Mouse (Mus musculus) heart, embryonic 12.5 days (tissue): Measurements from ENCODE around the gene Sppl3. TPM values are rescaled to one million over a fixed set of nuclear protein-coding genes. Genes with fewer than 3 reads are reported as not detected.

Source experiments
- ATAC-seq: fragments of 200-750 bp; cut with Nextera tagmentation; 2 replicates; pipeline ENCODE4 v1.8.0; 2017; ENCODE audit warnings: moderate TSS enrichment, moderate library complexity; ENCODE audit not compliant: insufficient number of reproducible peaks, low FRiP score
- H3K27ac ChIP-seq: fragments of 300-500 bp; sonication (generic); 2 replicates; pipeline ENCODE4 v1.5.1; 2016; ENCODE audit warnings: mild to moderate bottlenecking, moderate library complexity; ENCODE audit not compliant: poor library complexity, severe bottlenecking
- H3K27me3 ChIP-seq: fragments of 300-500 bp; sonication (generic); replicated peaks from 2 replicates; pipeline ENCODE4 v1.6.1; 2016; ENCODE audit warnings: mild to moderate bottlenecking, moderate library complexity
- H3K36me3 ChIP-seq: fragments of 300-500 bp; sonication (generic); 2 replicates; pipeline ENCODE4 v1.6.1; 2016; ENCODE audit warnings: mild to moderate bottlenecking, moderate library complexity
- H3K4me1 ChIP-seq: fragments of 300-500 bp; sonication (generic); replicated peaks from 2 replicates; pipeline ENCODE4 v1.6.1; 2016; ENCODE audit warnings: mild to moderate bottlenecking
- H3K4me2 ChIP-seq: fragments of 300-500 bp; sonication (generic); 2 replicates; pipeline ENCODE4 v1.6.1; 2016; ENCODE audit warnings: mild to moderate bottlenecking, moderate library complexity
- H3K4me3 ChIP-seq: fragments of 300-500 bp; sonication (generic); 2 replicates; pipeline ENCODE4 v1.5.1; 2016; ENCODE audit warnings: mild to moderate bottlenecking
- H3K9ac ChIP-seq: fragments of 300-500 bp; sonication (generic); 2 replicates; pipeline ENCODE4 v1.6.1; 2016; ENCODE audit warnings: mild to moderate bottlenecking, moderate library complexity
- H3K9me3 ChIP-seq: fragments of 300-500 bp; sonication (generic); replicated peaks from 2 replicates; pipeline ENCODE4 v1.6.1; 2016; ENCODE audit warnings: mild to moderate bottlenecking, moderate library complexity
- WGBS: fragments of 180-500 bp; shearing (Covaris S2); methylation state at CpG from one replicate; pipeline ENCODE4 v1.1.7; 2016; 5-methylcytosine and 5-hydroxymethylcytosine counted together
- polyA plus RNA-seq: library from polyadenylated mRNA; unstranded; fragments of >200 nt; fragmentation: Nextera tagmentation; extraction: Ambion mirVana; gene quantifications from 2 replicates; pipeline ENCODE4 v1.2.1, GENCODE M21; 2016

Sppl3 gene
- polyA plus RNA-seq, 1 experiment from 2014 or later, result 18.2 TPM

GRCm38 (mm10) chr5:115142166-115142697 lies 131.3 kb downstream of the Sppl3 start:
- H3K4me2 ChIP-seq, result no peak overlapping the region
- H3K9ac ChIP-seq, result no peak overlapping the region
- H3K4me1 ChIP-seq, result 0 out of 2 replicates have a peak, but pooled peaks cover 3% of the 10 kb centered on the region
- ATAC-seq, result no peak
- H3K27me3 ChIP-seq, result no peaks in the 10 kb centered on the region
- 86% methylated on average over 9 of the region's 9 CpGs for WGBS
- H3K36me3 ChIP-seq, result peaks cover 42% of the 10 kb centered on the region
- no peaks in the 10 kb centered on the region for H3K9me3 ChIP-seq
- no peak overlapping the region for H3K4me3 ChIP-seq
- H3K27ac ChIP-seq, result no peak overlapping the region

- Histone ChIP-seq H3K4me3 (no peak overlapping the region), H3K4me2 (no peak overlapping the region), H3K27me3 (no peaks in the 10 kb centered on the region), H3K4me1 (0 out of 2 replicates have a peak, but pooled peaks cover 3% of the 10 kb centered on the region), H3K9ac (no peak overlapping the region), H3K36me3 (peaks cover 55% of the 10 kb centered on the region), H3K9me3 (no peaks in the 10 kb centered on the region), H3K27ac (no peak overlapping the region)
- no peak for ATAC-seq
- 72% methylated on average over 10 of the region's 10 CpGs for WGBS
Measured at GRCm38 (mm10) chr5:115143552-115143951, 132.6 kb downstream of the Sppl3 start.

DNA sequence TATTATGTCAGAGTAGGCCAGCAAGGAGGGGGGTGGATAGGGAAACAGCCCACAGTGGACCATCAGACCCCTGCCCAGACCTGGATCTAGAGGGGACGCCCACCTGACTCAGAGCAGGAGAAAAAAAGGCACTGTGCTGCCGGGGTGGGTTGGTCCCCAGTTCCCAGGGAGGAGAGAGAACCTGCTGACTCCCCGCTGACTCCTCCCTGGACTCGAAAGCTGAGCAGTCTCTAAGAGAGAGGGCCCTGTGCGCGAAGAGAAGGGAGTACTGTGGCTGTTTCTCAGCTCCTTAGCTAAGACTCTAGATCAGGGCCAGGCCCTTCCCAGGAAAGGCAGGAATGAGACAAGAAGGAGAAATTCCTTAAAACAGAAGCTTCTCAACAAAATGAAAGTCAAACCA lies 133.5 kb downstream of the Sppl3 start:
- Histone ChIP-seq H3K9ac (no peak overlapping the region), H3K4me1 (0 out of 2 replicates have a peak, but pooled peaks cover 3% of the 10 kb centered on the region), H3K4me2 (no peak overlapping the region), H3K36me3 (peaks cover 63% of the 10 kb centered on the region), H3K4me3 (no peak overlapping the region), H3K27me3 (no peaks in the 10 kb centered on the region), H3K9me3 (0 out of 2 replicates have a peak, but pooled peaks cover 2% of the 10 kb centered on the region), H3K27ac (no peak overlapping the region)
- 67% methylated on average over 6 of the region's 6 CpGs for WGBS
- no peak for ATAC-seq

DNA sequence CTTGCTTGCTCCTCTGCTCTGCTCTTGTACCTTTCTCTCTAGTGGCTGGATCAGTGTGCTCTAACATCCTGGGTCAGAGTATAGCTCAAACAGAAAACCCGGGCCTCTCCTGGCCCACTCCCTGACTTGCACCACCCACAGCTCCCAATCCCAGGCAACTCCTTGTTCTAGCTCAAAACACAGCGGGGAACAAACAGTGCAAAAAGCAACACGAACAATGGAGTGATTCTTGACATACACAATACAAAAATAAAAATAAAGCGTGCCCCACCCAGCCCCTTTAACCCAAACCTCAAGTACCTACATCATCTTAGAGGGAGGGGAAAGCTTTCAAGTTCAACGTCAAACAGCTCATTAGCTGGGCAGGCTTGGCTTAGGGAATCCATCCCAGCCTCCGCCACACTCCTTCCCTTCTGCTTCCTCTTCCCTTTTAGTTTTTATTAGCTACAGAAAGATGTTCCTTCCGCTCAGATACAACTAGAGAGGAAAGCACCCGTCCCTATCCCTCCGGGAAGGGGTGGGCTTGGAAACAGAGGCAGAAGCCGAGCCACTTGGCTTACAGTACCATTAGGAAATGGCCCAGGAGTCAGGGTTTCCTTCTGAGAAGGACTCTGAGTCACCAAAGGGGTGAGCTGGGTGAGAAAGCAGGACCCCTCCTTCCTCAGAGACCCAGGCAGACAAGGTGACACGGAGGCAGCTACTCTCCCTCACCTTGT lies 134.5 kb downstream of the Sppl3 start:
- Histone ChIP-seq H3K4me2 (no peak overlapping the region), H3K27me3 (no peaks in the 10 kb centered on the region), H3K9ac (no peak overlapping the region), H3K9me3 (0 out of 2 replicates have a peak, but pooled peaks cover 2% of the 10 kb centered on the region), H3K27ac (no peak overlapping the region), H3K4me1 (no peaks in the 10 kb centered on the region), H3K36me3 (peaks cover 72% of the 10 kb centered on the region), H3K4me3 (no peak overlapping the region)
- WGBS, result 80% methylated on average over 11 of the region's 11 CpGs
- ATAC-seq, result no peak

DNA sequence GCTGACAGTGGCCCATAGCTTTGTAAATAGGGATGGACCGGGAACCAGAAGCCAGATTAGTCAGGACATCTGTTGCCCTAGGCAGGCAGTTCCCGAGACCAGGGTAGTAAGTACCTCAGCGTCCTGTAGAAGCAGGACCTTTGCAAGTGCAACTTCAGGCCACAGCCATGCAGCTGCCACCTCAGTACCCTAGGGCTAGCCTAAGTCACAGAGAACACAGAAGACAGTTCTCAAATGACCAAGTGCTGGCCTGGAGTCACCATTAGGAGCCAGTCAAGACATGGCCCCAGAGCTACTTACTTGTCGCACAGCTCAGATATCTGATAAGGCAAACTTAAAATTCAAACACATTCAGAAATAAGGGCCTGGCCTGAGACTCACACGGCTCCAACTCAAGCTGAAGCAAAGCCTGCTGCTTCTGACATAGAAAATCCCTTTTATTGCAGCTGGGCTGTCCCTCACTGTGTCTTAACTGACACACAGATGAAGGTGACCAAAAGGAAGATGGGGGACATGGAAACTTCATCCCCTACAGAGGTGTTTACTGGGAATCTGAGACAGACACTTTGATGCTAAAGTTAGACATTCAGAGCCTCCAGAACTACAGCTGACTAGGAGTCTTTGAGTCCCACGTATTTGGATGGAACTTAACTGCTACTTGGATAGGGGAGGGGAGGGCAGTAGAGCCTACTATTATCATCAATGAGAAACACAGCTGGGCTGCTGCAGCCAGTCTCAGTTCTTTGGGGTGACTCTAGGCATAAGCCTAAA lies 135.2 kb downstream of the Sppl3 start:
- H3K36me3 ChIP-seq, result peaks cover 80% of the 10 kb centered on the region
- H3K27me3 ChIP-seq, result no peaks in the 10 kb centered on the region
- no peak overlapping the region for H3K9ac ChIP-seq
- no peak overlapping the region for H3K4me2 ChIP-seq
- H3K9me3 ChIP-seq, result 0 out of 2 replicates have a peak, but pooled peaks cover 2% of the 10 kb centered on the region
- H3K4me3 ChIP-seq, result no peak overlapping the region
- 75% methylated on average over 6 of the region's 6 CpGs for WGBS
- no peak for ATAC-seq
- no peak overlapping the region for H3K27ac ChIP-seq
- H3K4me1 ChIP-seq, result peaks cover 5% of the 10 kb centered on the region; the same call in 1 of the 2 replicates

DNA sequence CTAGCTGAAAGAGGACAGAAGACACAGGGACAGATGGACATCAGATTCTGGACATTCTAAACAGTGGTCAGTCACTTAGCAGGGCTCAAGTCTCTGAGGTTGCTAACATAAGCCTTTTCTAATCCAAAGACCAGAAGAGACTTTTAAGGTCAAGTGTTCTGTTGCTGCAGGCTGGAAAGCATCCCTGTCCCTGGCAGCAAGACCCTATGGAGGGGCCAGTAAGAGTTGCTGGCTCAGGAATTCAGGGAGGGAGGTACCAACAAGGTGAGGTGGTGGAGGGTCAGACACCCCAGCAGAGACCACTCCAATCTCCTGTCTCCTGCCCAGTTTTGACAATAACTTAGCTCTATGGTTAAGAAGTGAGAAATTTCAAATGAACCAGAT lies 135.8 kb downstream of the Sppl3 start:
- ATAC-seq, result no peak
- Histone ChIP-seq H3K27ac (no peak overlapping the region), H3K4me2 (no peak overlapping the region), H3K36me3 (peaks cover 83% of the 10 kb centered on the region), H3K4me3 (no peak overlapping the region), H3K4me1 (peaks cover 11% of the 10 kb centered on the region), H3K9ac (no peak overlapping the region), H3K27me3 (no peaks in the 10 kb centered on the region), H3K9me3 (0 out of 2 replicates have a peak, but pooled peaks cover 2% of the 10 kb centered on the region)

DNA sequence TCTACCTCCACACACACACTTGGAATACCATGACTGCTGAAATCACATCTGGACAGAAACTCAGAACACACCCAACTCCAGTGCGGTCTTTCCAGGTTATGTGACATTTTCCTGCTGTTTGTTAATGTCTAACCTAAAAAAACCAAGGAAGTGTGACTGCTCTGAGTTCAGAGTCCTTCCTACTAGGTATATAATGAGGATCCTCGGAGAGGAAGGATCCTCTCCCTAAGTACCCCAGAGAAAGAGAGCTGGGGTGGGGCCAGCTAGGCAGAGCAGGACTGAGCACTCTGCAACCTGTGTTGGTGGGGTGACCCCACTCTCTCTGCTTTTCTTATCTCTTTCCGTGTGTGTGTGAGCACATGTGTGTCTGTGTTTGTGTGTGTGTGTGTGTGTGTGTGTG lies 136.5 kb downstream of the Sppl3 start:
- Histone ChIP-seq H3K9ac (no peak overlapping the region), H3K4me1 (peaks cover 16% of the 10 kb centered on the region), H3K4me3 (no peak overlapping the region), H3K27me3 (no peaks in the 10 kb centered on the region), H3K27ac (no peak overlapping the region), H3K36me3 (peaks cover 82% of the 10 kb centered on the region), H3K4me2 (no peak overlapping the region), H3K9me3 (0 out of 2 replicates have a peak, but pooled peaks cover 2% of the 10 kb centered on the region)
- no peak for ATAC-seq
- 80% methylated on average over 3 of the region's 3 CpGs for WGBS

- Histone ChIP-seq H3K36me3 (peaks cover 81% of the 10 kb centered on the region), H3K4me1 (peaks cover 26% of the 10 kb centered on the region), H3K27me3 (no peaks in the 10 kb centered on the region), H3K27ac (no peak overlapping the region), H3K4me2 (no peak overlapping the region), H3K9ac (no peak overlapping the region), H3K4me3 (no peak overlapping the region), H3K9me3 (0 out of 2 replicates have a peak, but pooled peaks cover 2% of the 10 kb centered on the region)
- ATAC-seq, result no peak
- WGBS, result 88% methylated on average over 8 of the region's 8 CpGs
Measured at GRCm38 (mm10) chr5:115148378-115148777, 137.4 kb downstream of the Sppl3 start.

Other genes with a start within 250 kb of the Sppl3 start
- 45.2 and 45.6 TPM in 2 replicates for gene Ankrd13a, start 236.5 kb upstream of the Sppl3 start, polyA plus RNA-seq
- gene Git2, start 235.6 kb upstream of the Sppl3 start, polyA plus RNA-seq, result 33.6 and 36.4 TPM in 2 replicates
- 53.2 and 57.5 TPM in 2 replicates for gene 1500011B03Rik, start 187.7 kb upstream of the Sppl3 start, polyA plus RNA-seq
- gene 4930519G04Rik, start 157.5 kb upstream of the Sppl3 start, polyA plus RNA-seq, result not detected in 2 replicates
- 0.06 TPM in 1 of 2 replicates, not detected in the other for gene Gm9936, start 152.5 kb upstream of the Sppl3 start, polyA plus RNA-seq
- 3.8 and 4.0 TPM in 2 replicates for gene Oasl2, start 114.2 kb upstream of the Sppl3 start, polyA plus RNA-seq
- gene Oasl1, start 87.9 kb upstream of the Sppl3 start, polyA plus RNA-seq, result 0.46 and 0.65 TPM in 2 replicates
- 37.2 and 40.9 TPM in 2 replicates for gene 2210016L21Rik, start 69.0 kb upstream of the Sppl3 start, polyA plus RNA-seq
- gene Hnf1a, start 40.0 kb upstream of the Sppl3 start, polyA plus RNA-seq, result 0.05 and 0.19 TPM in 2 replicates
- 14.1 and 15.7 TPM in 2 replicates for gene Gm10401, start 87.2 kb downstream of the Sppl3 start, polyA plus RNA-seq
- gene Acads, start 108.2 kb downstream of the Sppl3 start, polyA plus RNA-seq, result 114 and 123 TPM in 2 replicates
- gene Unc119b, start 123.8 kb downstream of the Sppl3 start, polyA plus RNA-seq, result 22.8 and 23.2 TPM in 2 replicates
- gene Mlec, start 147.0 kb downstream of the Sppl3 start, polyA plus RNA-seq, result 103 and 105 TPM in 2 replicates
- gene Cabp1, start 183.2 kb downstream of the Sppl3 start, polyA plus RNA-seq, result 0.34 and 0.54 TPM in 2 replicates
- 63.2 and 68.6 TPM in 2 replicates for gene Pop5, start 224.7 kb downstream of the Sppl3 start, polyA plus RNA-seq